Mouse (Mus musculus) C2C12 (cell line): ENCODE data around the gene Elmo3. TPM values are rescaled to one million over a fixed set of nuclear protein-coding genes. Genes with fewer than 3 reads are reported as not detected.
A peak's percentile ranks its signal among the peaks of the same experiment; 100 is the strongest.

Source experiments
- H3K27me3 ChIP-seq: one replicate; pipeline ENCODE4 v1.6.1; 2011; ENCODE audit not compliant: control insufficient read depth, insufficient read depth, insufficient read length
- H3K36me3 ChIP-seq: one replicate; pipeline ENCODE4 v1.6.1; 2011; ENCODE audit not compliant: control insufficient read depth, insufficient read depth
- H3K4me3 ChIP-seq: one replicate; pipeline ENCODE4 v1.5.1; 2011; ENCODE audit warnings: mild to moderate bottlenecking, control low read depth; ENCODE audit not compliant: poor library complexity, insufficient read depth, severe bottlenecking
- H3K79me2 ChIP-seq: one replicate; pipeline ENCODE4 v1.6.1; 2011; ENCODE audit not compliant: control insufficient read depth, insufficient read depth
- H3K79me3 ChIP-seq: one replicate; pipeline ENCODE4 v1.6.1; 2011; ENCODE audit warnings: low read depth, control low read depth
- H3ac ChIP-seq: one replicate; pipeline ENCODE3; 2011; ENCODE audit warnings: low read depth; ENCODE audit not compliant: control insufficient read depth, insufficient read length
- CEBPB ChIP-seq: IDR thresholded peaks from one replicate; pipeline ENCODE4 v1.6.1; 2011; ENCODE audit warnings: low read depth, mild to moderate bottlenecking, control low read depth, moderate library complexity
- CTCF ChIP-seq: IDR thresholded peaks from one replicate; pipeline ENCODE4 v1.5.1; 2011; ENCODE audit not compliant: control insufficient read depth, insufficient read depth, insufficient read length
- FOSL1 ChIP-seq: IDR thresholded peaks from one replicate; pipeline ENCODE4 v1.8.0; 2011; ENCODE audit warnings: mild to moderate bottlenecking, low read length; ENCODE audit not compliant: poor library complexity, insufficient read depth, severe bottlenecking
- MAX ChIP-seq: IDR thresholded peaks from one replicate; pipeline ENCODE4 v1.6.1; 2011; ENCODE audit warnings: mild to moderate bottlenecking, control low read depth
- MYOD1 ChIP-seq: IDR thresholded peaks from one replicate; pipeline ENCODE4 v1.6.1; 2011; ENCODE audit warnings: low read depth; ENCODE audit not compliant: control insufficient read depth, insufficient read length
- MYOG ChIP-seq: IDR thresholded peaks from one replicate; pipeline ENCODE4 v1.6.1; 2011; ENCODE audit not compliant: control insufficient read depth, insufficient read length; ENCODE audit errors: extremely low read depth
- USF1 ChIP-seq: IDR thresholded peaks from one replicate; pipeline ENCODE4 v1.6.1; 2011; ENCODE audit warnings: low read depth, mild to moderate bottlenecking, control low read depth, moderate library complexity
- long read RNA-seq, 2 experiments: library from polyadenylated mRNA; unstranded; transcript quantifications; one replicate each; pipeline ENCODE4 v2.0.0; 2019 to 2020
- polyA plus RNA-seq: library from polyadenylated mRNA; unstranded; fragments of >200 nt; fragmentation: generic; extraction: Trizol; gene quantifications from one replicate; pipeline ENCODE4 v1.2.1, GENCODE M21; 2012; ENCODE audit warnings: missing spikeins

Elmo3 gene
- 0.50 TPM for polyA plus RNA-seq
- long read RNA-seq, experiment 1, partial matches to known transcripts = 1 of 1 reads
- long read RNA-seq, experiment 1, other reads (novel, unspliced or antisense) = 0 of 1 reads
- long read RNA-seq, experiment 2 = 0 reads

- peaks cover 4% of the 10 kb centered on the region for H3K79me3 ChIP-seq
- H3K36me3 ChIP-seq = peaks cover 71% of the 10 kb centered on the region
- no peak for TF ChIP-seq CEBPB
- no peak within 1 kb of the TSS for H3ac ChIP-seq
- no peaks in the 10 kb centered on the region for H3K27me3 ChIP-seq
- peaks cover 24% of the 10 kb centered on the region for H3K79me2 ChIP-seq
- H3K4me3 ChIP-seq = no peak within 1 kb of the TSS
These were observed at the start of gene Elmo3 for GRCm38 (mm10) chr8:105305211-105306145. Gene Elmo3 (plus strand): TSS chr8:105305601.

DNA sequence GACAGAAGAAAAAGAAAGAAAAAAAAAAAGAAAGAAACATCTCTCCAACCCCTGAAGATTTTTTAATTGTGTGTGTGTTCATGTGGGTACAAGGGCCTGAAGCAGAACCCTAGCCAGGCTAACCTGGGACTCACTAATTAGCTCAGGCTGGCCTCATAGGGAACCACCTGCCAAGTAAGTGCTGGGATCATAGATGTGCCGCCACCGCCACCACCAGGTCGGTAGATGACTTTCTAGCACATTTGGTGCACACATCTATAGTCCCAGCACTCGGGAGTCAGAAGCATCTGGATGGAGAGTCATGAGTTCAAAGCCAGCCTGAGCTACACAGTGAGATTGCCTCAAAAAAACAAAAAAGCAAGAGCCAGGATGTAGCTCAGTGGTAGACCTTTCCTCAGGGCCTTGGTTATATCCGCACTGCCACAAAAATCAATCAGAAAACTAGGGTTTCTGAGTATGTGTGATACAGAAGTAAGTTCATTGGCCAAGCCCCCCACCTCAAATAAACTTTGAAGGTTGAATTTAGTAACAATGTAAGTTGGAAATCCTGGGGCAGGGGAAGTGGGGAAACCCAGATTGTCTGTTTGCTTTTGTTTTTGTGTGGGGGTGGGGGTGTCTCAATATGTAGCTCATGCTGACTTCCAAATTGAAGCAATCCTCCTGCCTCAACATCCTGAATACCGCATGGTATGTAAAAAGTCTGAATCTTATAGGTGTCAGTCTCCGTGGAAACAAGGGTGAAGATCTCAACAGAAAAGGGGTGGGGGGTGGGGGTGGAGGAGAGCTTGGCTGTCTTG is 47.9 kb upstream of the Elmo3 start:
- no peaks in the 10 kb centered on the region for H3K79me3 ChIP-seq
- TF ChIP-seq MYOD1 = no peak
- H3ac ChIP-seq = no peak overlapping the region
- H3K79me2 ChIP-seq = no peaks in the 10 kb centered on the region
- H3K36me3 ChIP-seq = peaks cover 18% of the 10 kb centered on the region
- no peak overlapping the region for H3K4me3 ChIP-seq
- H3K27me3 ChIP-seq = no peaks in the 10 kb centered on the region

DNA sequence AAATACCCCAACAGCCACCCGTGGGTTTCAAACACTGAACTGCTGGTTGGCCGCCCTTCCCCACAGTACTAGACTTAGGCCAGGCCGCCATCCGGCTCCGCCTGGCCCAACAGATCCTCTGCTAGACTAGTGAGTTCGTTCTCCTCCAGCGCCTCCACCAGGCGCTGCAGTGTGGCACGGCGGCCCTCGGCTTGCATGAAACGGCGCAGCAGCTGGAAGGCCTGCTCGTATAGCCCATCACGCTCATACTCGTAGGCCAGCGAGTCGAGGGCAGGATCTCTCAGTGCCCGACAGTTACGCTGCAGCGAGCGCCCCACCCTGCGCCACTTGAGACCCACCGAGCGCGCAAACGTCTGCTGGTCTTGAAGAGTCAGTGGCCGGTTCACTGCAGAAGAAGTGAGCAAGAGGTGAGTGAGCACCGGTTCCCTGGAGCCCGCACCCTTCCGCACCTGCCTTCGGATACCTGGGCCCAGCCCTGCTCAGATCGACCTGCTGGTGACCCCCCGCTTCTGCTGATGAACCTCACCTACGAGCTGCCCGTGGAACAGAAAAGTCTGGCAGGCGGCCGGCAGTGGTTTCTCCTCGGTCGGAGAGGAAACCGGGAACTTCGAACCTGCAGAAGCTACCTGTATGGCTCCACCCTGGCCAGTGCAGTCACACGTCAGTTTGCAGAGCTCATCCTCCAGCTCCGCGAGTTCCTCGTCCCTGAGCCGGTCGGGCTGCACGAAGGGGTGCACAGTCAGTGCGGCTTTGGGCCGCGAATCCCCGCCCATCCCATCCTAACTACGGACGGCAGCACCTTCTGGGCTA is 46.3 kb upstream of the Elmo3 start:
- H3K4me3 ChIP-seq = no peak overlapping the region

GRCm38 (mm10) chr8:105259721-105260320 is 45.6 kb upstream of the Elmo3 start:
- no peak for TF ChIP-seq FOSL1
- TF ChIP-seq MAX = no peak
- TF ChIP-seq MYOD1 = no peak
- peak; percentile 89 for TF ChIP-seq CTCF
- TF ChIP-seq CEBPB = no peak
- TF ChIP-seq USF1 = no peak
- TF ChIP-seq MYOG = no peak
- Histone ChIP-seq H3K4me3 (no peak overlapping the region), H3K36me3 (peaks cover 7% of the 10 kb centered on the region), H3ac (no peak overlapping the region), H3K79me2 (peaks cover 16% of the 10 kb centered on the region), H3K27me3 (no peaks in the 10 kb centered on the region), H3K79me3 (peaks cover 3% of the 10 kb centered on the region)

More for the DNA sequence above, 46.3 kb upstream of the Elmo3 start:
- Histone ChIP-seq H3ac (no peak overlapping the region), H3K27me3 (no peaks in the 10 kb centered on the region), H3K36me3 (peaks cover 7% of the 10 kb centered on the region), H3K79me3 (peaks cover 3% of the 10 kb centered on the region), H3K79me2 (peaks cover 13% of the 10 kb centered on the region)
- no peak for TF ChIP-seq FOSL1
- TF ChIP-seq CEBPB = no peak
- TF ChIP-seq MYOD1 = no peak
- no peak for TF ChIP-seq USF1
- no peak for TF ChIP-seq MYOG
- TF ChIP-seq MAX = no peak

DNA sequence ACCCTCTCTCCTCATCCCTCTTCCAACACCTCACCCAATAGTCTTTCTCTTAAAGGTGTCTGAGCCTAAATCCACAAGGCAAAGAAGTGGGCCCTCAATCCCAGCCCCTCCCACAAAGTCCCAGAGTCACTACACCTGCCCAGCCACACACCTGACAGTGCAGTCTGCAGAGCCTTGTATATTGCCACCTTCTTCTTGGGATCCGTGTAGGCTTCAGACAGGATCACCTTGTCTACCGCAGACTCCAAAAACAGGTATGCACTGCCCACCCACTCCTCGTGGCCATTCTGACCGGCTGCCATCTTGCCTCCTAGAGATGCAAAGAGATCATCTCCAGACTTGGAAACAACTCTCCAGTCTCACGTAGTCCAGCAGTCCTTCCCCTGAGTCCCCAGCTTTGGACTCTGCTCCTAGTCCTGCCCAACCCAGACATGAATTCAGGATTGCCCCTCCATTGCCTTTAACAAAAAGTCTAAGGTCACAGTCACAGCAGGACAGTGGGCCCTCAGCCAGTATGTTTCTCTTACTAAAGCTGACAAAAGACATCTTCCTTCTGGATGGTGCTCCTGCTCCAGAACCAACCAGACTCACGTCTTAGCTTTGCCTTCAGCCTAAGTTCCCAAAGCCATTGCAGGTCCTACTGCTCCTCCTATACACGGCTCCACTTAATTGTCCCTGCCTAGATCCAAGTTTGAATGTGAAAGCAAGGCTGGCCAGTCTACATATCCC is 44.9 kb upstream of the Elmo3 start:
- no peak for TF ChIP-seq CTCF
- TF ChIP-seq CEBPB = no peak
- no peak for TF ChIP-seq MAX
- no peak for TF ChIP-seq MYOD1
- TF ChIP-seq USF1 = no peak
- TF ChIP-seq FOSL1 = no peak
- no peak for TF ChIP-seq MYOG
- peaks cover 7% of the 10 kb centered on the region for H3K36me3 ChIP-seq
- peaks cover 3% of the 10 kb centered on the region for H3K79me3 ChIP-seq
- no peak overlapping the region for H3K4me3 ChIP-seq
- H3ac ChIP-seq = no peak overlapping the region
- H3K79me2 ChIP-seq = peaks cover 16% of the 10 kb centered on the region
- no peaks in the 10 kb centered on the region for H3K27me3 ChIP-seq
